Mouse (Mus musculus): ENCODE data around the gene Taok3. TPM values are rescaled to one million over a fixed set of nuclear protein-coding genes. Genes with fewer than 3 reads are reported as not detected.

Taok3 gene
- polyA plus RNA-seq, 1 experiment from 2014 or later, result 58.1 TPM

- Histone ChIP-seq H3K27ac (ENCODE audit: low read length) (no peak overlapping the region), H3K9me3 (ENCODE audit: control insufficient read depth, low read length) (no peaks in the 10 kb centered on the region), H3K9ac (replicated peaks; ENCODE audit: low read depth, low read length) (no peak overlapping the region), H3K27me3 (replicated peaks; ENCODE audit: control insufficient read depth, insufficient read depth, low read length) (no peaks in the 10 kb centered on the region), H3K4me3 (replicated peaks; ENCODE audit: low read length) (no peak overlapping the region), H3K36me3 (ENCODE audit: control insufficient read depth, insufficient read depth) (no peaks in the 10 kb centered on the region), H3K4me1 (replicated peaks; ENCODE audit: control insufficient read depth, insufficient read depth, low read length) (no peaks in the 10 kb centered on the region), H3K4me2 (ENCODE audit: low read length) (no peak overlapping the region)
- WGBS, result 69% methylated on average over 10 of the region's 10 CpGs
- no peak for ATAC-seq
These were observed 40.6 kb downstream of the Taok3 start for GRCm38 (mm10) chr5:117160499-117160898.

- Histone ChIP-seq H3K4me2 (ENCODE audit: low read length) (no peak overlapping the region), H3K27ac (ENCODE audit: low read length) (no peak overlapping the region), H3K4me3 (replicated peaks; ENCODE audit: low read length) (no peak overlapping the region), H3K9me3 (ENCODE audit: control insufficient read depth, low read length) (no peaks in the 10 kb centered on the region), H3K9ac (replicated peaks; ENCODE audit: low read depth, low read length) (no peak overlapping the region), H3K4me1 (replicated peaks; ENCODE audit: control insufficient read depth, insufficient read depth, low read length) (no peaks in the 10 kb centered on the region), H3K27me3 (replicated peaks; ENCODE audit: control insufficient read depth, insufficient read depth, low read length) (no peaks in the 10 kb centered on the region), H3K36me3 (ENCODE audit: control insufficient read depth, insufficient read depth) (no peaks in the 10 kb centered on the region)
- no peak for ATAC-seq
- 92% methylated on average over 13 of the region's 13 CpGs for WGBS
These were observed 43.9 kb downstream of the Taok3 start for GRCm38 (mm10) chr5:117163790-117164189.

- no peak overlapping the region for H3K27ac ChIP-seq (ENCODE audit: low read length)
- H3K36me3 ChIP-seq (ENCODE audit: control insufficient read depth, insufficient read depth), result no peaks in the 10 kb centered on the region
- H3K9me3 ChIP-seq (ENCODE audit: control insufficient read depth, low read length), result no peaks in the 10 kb centered on the region
- no peak overlapping the region for H3K4me3 ChIP-seq (replicated peaks; ENCODE audit: low read length)
- no peak overlapping the region for H3K4me2 ChIP-seq (ENCODE audit: low read length)
- H3K27me3 ChIP-seq (replicated peaks; ENCODE audit: control insufficient read depth, insufficient read depth, low read length), result no peaks in the 10 kb centered on the region
- no peak for ATAC-seq
- 88% methylated on average over 5 of the region's 5 CpGs for WGBS
- no peak overlapping the region for H3K9ac ChIP-seq (replicated peaks; ENCODE audit: low read depth, low read length)
- no peaks in the 10 kb centered on the region for H3K4me1 ChIP-seq (replicated peaks; ENCODE audit: control insufficient read depth, insufficient read depth, low read length)
These were observed 44.6 kb downstream of the Taok3 start for GRCm38 (mm10) chr5:117164516-117164915.

GRCm38 (mm10) chr5:117164923-117165322 is 45.0 kb downstream of the Taok3 start:
- Histone ChIP-seq H3K4me2 (ENCODE audit: low read length) (no peak overlapping the region), H3K27ac (ENCODE audit: low read length) (no peak overlapping the region), H3K36me3 (ENCODE audit: control insufficient read depth, insufficient read depth) (no peaks in the 10 kb centered on the region), H3K9me3 (ENCODE audit: control insufficient read depth, low read length) (no peaks in the 10 kb centered on the region), H3K4me3 (replicated peaks; ENCODE audit: low read length) (no peak overlapping the region), H3K9ac (replicated peaks; ENCODE audit: low read depth, low read length) (no peak overlapping the region), H3K4me1 (replicated peaks; ENCODE audit: control insufficient read depth, insufficient read depth, low read length) (no peaks in the 10 kb centered on the region), H3K27me3 (replicated peaks; ENCODE audit: control insufficient read depth, insufficient read depth, low read length) (no peaks in the 10 kb centered on the region)
- 67% methylated on average over 2 of the region's 2 CpGs for WGBS
- no peak for ATAC-seq

- 72% methylated on average over 2 of the region's 2 CpGs for WGBS
- Histone ChIP-seq H3K4me3 (replicated peaks; ENCODE audit: low read length) (no peak overlapping the region), H3K27ac (ENCODE audit: low read length) (no peak overlapping the region), H3K27me3 (replicated peaks; ENCODE audit: control insufficient read depth, insufficient read depth, low read length) (no peaks in the 10 kb centered on the region), H3K4me2 (ENCODE audit: low read length) (no peak overlapping the region), H3K4me1 (replicated peaks; ENCODE audit: control insufficient read depth, insufficient read depth, low read length) (no peaks in the 10 kb centered on the region), H3K9me3 (ENCODE audit: control insufficient read depth, low read length) (no peaks in the 10 kb centered on the region), H3K9ac (replicated peaks; ENCODE audit: low read depth, low read length) (no peak overlapping the region), H3K36me3 (ENCODE audit: control insufficient read depth, insufficient read depth) (no peaks in the 10 kb centered on the region)
- no peak for ATAC-seq
These were observed 46.0 kb downstream of the Taok3 start for GRCm38 (mm10) chr5:117165946-117166345.

GRCm38 (mm10) chr5:117166811-117167365 is 47.0 kb downstream of the Taok3 start:
- no peak overlapping the region for H3K9ac ChIP-seq (replicated peaks; ENCODE audit: low read depth, low read length)
- no peak for ATAC-seq
- H3K36me3 ChIP-seq (ENCODE audit: control insufficient read depth, insufficient read depth), result no peaks in the 10 kb centered on the region
- no peaks in the 10 kb centered on the region for H3K27me3 ChIP-seq (replicated peaks; ENCODE audit: control insufficient read depth, insufficient read depth, low read length)
- 85% methylated on average over 11 of the region's 11 CpGs for WGBS
- no peaks in the 10 kb centered on the region for H3K4me1 ChIP-seq (replicated peaks; ENCODE audit: control insufficient read depth, insufficient read depth, low read length)
- H3K9me3 ChIP-seq (ENCODE audit: control insufficient read depth, low read length), result no peaks in the 10 kb centered on the region
- H3K27ac ChIP-seq (ENCODE audit: low read length), result no peak overlapping the region
- H3K4me2 ChIP-seq (ENCODE audit: low read length), result no peak overlapping the region
- H3K4me3 ChIP-seq (replicated peaks; ENCODE audit: low read length), result no peak overlapping the region

- H3K27me3 ChIP-seq (replicated peaks; ENCODE audit: control insufficient read depth, insufficient read depth, low read length), result no peaks in the 10 kb centered on the region
- WGBS, result 79% methylated on average over 14 of the region's 14 CpGs
- H3K9ac ChIP-seq (replicated peaks; ENCODE audit: low read depth, low read length), result no peak overlapping the region
- ATAC-seq, result no peak
- H3K4me2 ChIP-seq (ENCODE audit: low read length), result no peak overlapping the region
- H3K27ac ChIP-seq (ENCODE audit: low read length), result no peak overlapping the region
- H3K36me3 ChIP-seq (ENCODE audit: control insufficient read depth, insufficient read depth), result no peaks in the 10 kb centered on the region
- no peaks in the 10 kb centered on the region for H3K9me3 ChIP-seq (ENCODE audit: control insufficient read depth, low read length)
- no peak overlapping the region for H3K4me3 ChIP-seq (replicated peaks; ENCODE audit: low read length)
- no peaks in the 10 kb centered on the region for H3K4me1 ChIP-seq (replicated peaks; ENCODE audit: control insufficient read depth, insufficient read depth, low read length)
These were observed 48.6 kb downstream of the Taok3 start for GRCm38 (mm10) chr5:117168351-117169100.

GRCm38 (mm10) chr5:117174057-117174456 is 54.1 kb downstream of the Taok3 start:
- Histone ChIP-seq H3K36me3 (ENCODE audit: control insufficient read depth, insufficient read depth) (no peaks in the 10 kb centered on the region), H3K4me1 (replicated peaks; ENCODE audit: control insufficient read depth, insufficient read depth, low read length) (no peaks in the 10 kb centered on the region), H3K27me3 (replicated peaks; ENCODE audit: control insufficient read depth, insufficient read depth, low read length) (no peaks in the 10 kb centered on the region), H3K9me3 (ENCODE audit: control insufficient read depth, low read length) (no peaks in the 10 kb centered on the region), H3K4me3 (replicated peaks; ENCODE audit: low read length) (no peak overlapping the region), H3K9ac (replicated peaks; ENCODE audit: low read depth, low read length) (no peak overlapping the region), H3K27ac (ENCODE audit: low read length) (no peak overlapping the region), H3K4me2 (ENCODE audit: low read length) (no peak overlapping the region)
- whole genome bisulfite sequencing, result 93% methylated on average over 7 of the region's 7 CpGs
- no peak for ATAC-seq

GRCm38 (mm10) chr5:117175896-117176295 is 56.0 kb downstream of the Taok3 start:
- no peak for ATAC-seq
- Histone ChIP-seq H3K27ac (ENCODE audit: low read length) (no peak overlapping the region), H3K4me3 (replicated peaks; ENCODE audit: low read length) (no peak overlapping the region), H3K4me2 (ENCODE audit: low read length) (no peak overlapping the region), H3K27me3 (replicated peaks; ENCODE audit: control insufficient read depth, insufficient read depth, low read length) (no peaks in the 10 kb centered on the region), H3K9me3 (ENCODE audit: control insufficient read depth, low read length) (no peaks in the 10 kb centered on the region), H3K4me1 (replicated peaks; ENCODE audit: control insufficient read depth, insufficient read depth, low read length) (no peaks in the 10 kb centered on the region), H3K9ac (replicated peaks; ENCODE audit: low read depth, low read length) (no peak overlapping the region), H3K36me3 (ENCODE audit: control insufficient read depth, insufficient read depth) (no peaks in the 10 kb centered on the region)
- 72% methylated on average over 8 of the region's 8 CpGs for WGBS
